Mouse (Mus musculus) forebrain, embryonic 14.5 days (tissue): ENCODE measurements around the gene Zbtb3. TPM values are rescaled to one million over a fixed set of nuclear protein-coding genes. Genes with fewer than 3 reads are reported as not detected.
"Not testable (repeated sequence)": the region's sequence is repeated elsewhere in the genome, so short reads cannot be mapped to it uniquely, and the experiment has no call there.

Source experiments
- ATAC-seq: fragments of 200-750 bp; cut with Nextera tagmentation; 2 replicates; pipeline ENCODE4 v1.8.0; 2017; ENCODE audit warnings: mild to moderate bottlenecking, moderate library complexity
- DNase-seq: peaks from one replicate; pipeline ENCODE4 v3.0.0-alpha.2; 2015; ENCODE audit warnings: low spot score
- H3K27ac ChIP-seq: fragments of 300-500 bp; sonication (generic); 2 replicates; pipeline ENCODE4 v1.5.1; 2014; ENCODE audit warnings: low read depth, mild to moderate bottlenecking, control low read depth, low read length, moderate library complexity
- H3K27me3 ChIP-seq: fragments of 300-500 bp; sonication (generic); replicated peaks from 2 replicates; pipeline ENCODE4 v1.6.1; 2014; ENCODE audit warnings: low read length, control low read depth, mixed read lengths; ENCODE audit not compliant: control insufficient read depth, insufficient read depth
- H3K36me3 ChIP-seq: fragments of 300-500 bp; sonication (generic); 2 replicates; pipeline ENCODE4 v1.6.1; 2014; ENCODE audit warnings: low read length, control low read depth; ENCODE audit not compliant: control insufficient read depth, insufficient read depth
- H3K4me1 ChIP-seq: fragments of 300-500 bp; sonication (generic); 2 replicates; pipeline ENCODE4 v1.6.1; 2014; ENCODE audit warnings: antibody characterized with exemption, low read length, control low read depth; ENCODE audit not compliant: control insufficient read depth, insufficient read depth
- H3K4me2 ChIP-seq: fragments of 300-500 bp; sonication (generic); 2 replicates; pipeline ENCODE4 v1.6.1; 2014; ENCODE audit warnings: mild to moderate bottlenecking, control low read depth, low read length
- H3K4me3 ChIP-seq: fragments of 300-500 bp; sonication (generic); 2 replicates; pipeline ENCODE4 v1.5.1; 2014; ENCODE audit warnings: low read depth, low read length, control low read depth
- H3K9ac ChIP-seq: fragments of 300-500 bp; sonication (generic); 2 replicates; pipeline ENCODE4 v1.6.1; 2014; ENCODE audit warnings: mild to moderate bottlenecking, low read length, control low read depth, moderate library complexity
- H3K9me3 ChIP-seq: fragments of 300-500 bp; sonication (generic); replicated peaks from 2 replicates; pipeline ENCODE4 v1.6.1; 2016; ENCODE audit warnings: low read length, control low read depth, mixed read lengths; ENCODE audit not compliant: control insufficient read depth
- WGBS: fragments of 180-500 bp; shearing (Covaris S2); extraction: QIAGEN DNeasy Blood & Tissue Kit; methylation state at CpG from one replicate; pipeline ENCODE4 v1.1.7; 2014; 5-methylcytosine and 5-hydroxymethylcytosine counted together
- polyA plus RNA-seq: library from polyadenylated mRNA; unstranded; fragments of >200 nt; fragmentation: Nextera tagmentation; extraction: Ambion mirVana; gene quantifications from 2 replicates; pipeline ENCODE4 v1.2.1, GENCODE M21; 2014

Zbtb3 gene
- polyA plus RNA-seq, 1 experiment from 2014 or later: 9.7 TPM

DNA sequence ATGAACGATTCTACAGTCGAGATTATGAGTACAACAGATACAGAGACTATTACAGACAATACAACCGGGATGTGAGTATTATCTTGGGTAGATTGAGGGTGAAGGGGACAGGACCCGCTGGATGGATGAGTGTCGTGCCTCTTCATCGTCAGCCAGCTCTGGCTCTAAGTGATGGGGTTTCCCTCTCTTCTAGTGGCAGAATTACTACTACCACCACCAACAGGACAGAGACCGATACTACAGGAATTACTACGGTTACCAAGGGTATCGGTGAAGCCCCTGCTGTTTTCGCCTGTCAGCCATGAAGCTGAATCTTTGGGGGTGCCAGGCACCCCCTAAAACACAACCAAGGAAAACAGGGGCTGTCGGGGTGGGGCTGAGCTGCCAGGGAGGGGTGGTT, 28.9 kb downstream of the Zbtb3 start:
- 84% methylated on average over 11 of the region's 11 CpGs for WGBS
- H3K36me3 ChIP-seq: peaks cover 94% of the 10 kb centered on the region
- no peak overlapping the region for H3K4me3 ChIP-seq
- ATAC-seq (no peak), DNase-seq (no peak)
- no peak overlapping the region for H3K27ac ChIP-seq
- H3K9me3 ChIP-seq: no peaks in the 10 kb centered on the region
- H3K4me2 ChIP-seq: no peak overlapping the region
- no peaks in the 10 kb centered on the region for H3K27me3 ChIP-seq
- no peaks in the 10 kb centered on the region for H3K4me1 ChIP-seq
- H3K9ac ChIP-seq: no peak overlapping the region

DNA sequence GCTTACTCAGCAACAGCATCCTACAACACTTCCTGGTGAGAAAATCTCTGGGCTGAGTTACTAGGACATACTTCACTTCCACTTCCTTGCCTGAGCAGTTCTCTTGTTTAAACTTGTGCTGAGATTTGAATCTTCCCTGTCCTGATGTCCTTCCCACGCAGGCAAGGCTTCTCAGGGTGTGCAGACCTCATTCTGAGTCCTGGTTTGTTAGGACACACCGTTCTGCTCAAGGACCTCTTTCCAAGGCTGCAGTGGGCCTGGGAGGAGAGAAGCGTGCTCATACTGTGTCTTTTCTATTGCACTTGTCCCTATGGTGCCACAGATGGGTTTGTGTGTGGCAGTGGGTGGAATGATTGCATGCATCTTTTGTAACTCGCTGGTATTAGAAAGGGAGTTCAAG, 30.6 kb downstream of the Zbtb3 start:
- no peak for ATAC-seq
- H3K4me3 ChIP-seq: no peak overlapping the region
- DNase-seq: no peak
- no peaks in the 10 kb centered on the region for H3K9me3 ChIP-seq
- peaks cover 4% of the 10 kb centered on the region; the same call in 1 of the 2 replicates for H3K4me1 ChIP-seq
- no peak overlapping the region for H3K9ac ChIP-seq
- H3K4me2 ChIP-seq: no peak overlapping the region
- no peaks in the 10 kb centered on the region for H3K27me3 ChIP-seq
- 89% methylated on average over 4 of the region's 4 CpGs for WGBS
- H3K36me3 ChIP-seq: peaks cover 79% of the 10 kb centered on the region
- no peak overlapping the region for H3K27ac ChIP-seq

DNA sequence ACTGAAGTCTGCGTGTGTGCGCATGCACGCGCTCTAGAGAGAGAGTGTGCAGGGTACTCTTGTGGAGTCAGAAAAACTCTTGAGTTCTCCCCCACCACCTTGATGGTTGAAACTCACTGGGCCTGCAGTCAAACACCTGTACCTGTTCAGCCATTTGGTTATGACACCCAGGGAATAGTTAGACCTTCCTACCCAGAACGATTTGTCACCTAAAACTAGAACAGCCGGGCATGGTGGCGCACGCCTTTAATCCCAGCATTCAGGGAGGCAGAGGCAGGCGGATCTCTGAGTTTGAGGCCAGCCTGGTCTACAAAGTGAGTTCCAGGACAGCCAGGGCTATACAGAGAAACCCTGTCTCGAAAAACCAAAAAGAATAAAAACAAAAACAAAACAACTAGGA, 34.0 kb downstream of the Zbtb3 start:
- H3K4me2 ChIP-seq, ATAC-seq, H3K4me3 ChIP-seq, DNase-seq, H3K9ac ChIP-seq, H3K9me3 ChIP-seq, H3K27me3 ChIP-seq: not testable (repeated sequence)
- H3K36me3 ChIP-seq: peaks cover 49% of the 10 kb centered on the region
- peaks cover 15% of the 10 kb centered on the region for H3K4me1 ChIP-seq
- 0 out of 2 replicates have a peak overlapping the region, but pooled peaks have one; percentile 5 for H3K27ac ChIP-seq
- WGBS: 98% methylated on average over 10 of the region's 10 CpGs

DNA sequence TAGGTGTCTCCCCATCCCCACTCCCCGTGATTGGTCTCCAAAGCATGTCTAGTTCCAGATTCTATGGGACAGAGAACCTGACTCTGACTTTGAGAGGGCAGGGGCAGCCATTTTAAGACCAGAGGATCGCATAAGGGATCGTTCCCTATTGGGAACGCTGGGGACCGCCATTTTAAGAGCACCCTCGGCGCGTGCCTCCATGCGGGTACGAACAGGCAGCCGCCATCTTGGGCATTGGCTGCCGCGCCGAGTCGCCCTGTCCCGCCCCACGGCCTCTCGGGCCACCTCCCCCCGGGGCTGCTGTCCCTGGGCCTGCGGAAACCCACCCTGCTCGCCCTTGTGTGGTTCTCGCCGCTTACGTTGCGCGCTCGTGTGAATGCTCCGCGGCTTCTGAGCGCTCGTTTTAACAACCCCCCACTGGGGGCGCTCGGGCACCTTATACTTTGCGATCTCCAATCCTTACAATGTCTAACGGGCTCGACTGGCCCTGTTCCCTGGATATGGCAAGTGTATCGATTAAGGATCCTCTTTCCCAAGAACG, 35.0 kb downstream of the Zbtb3 start, which contains the start of gene Bscl2:
Gene Bscl2 (plus strand): TSS at position 217 of the 541 bp plus-strand sequence.
- under 1% methylated on average over 38 of the region's 38 CpGs for WGBS
- Histone ChIP-seq H3K4me2 (peak within 1 kb of the TSS; percentile 64), H3K27me3 (no peaks in the 10 kb centered on the region)

DNA sequence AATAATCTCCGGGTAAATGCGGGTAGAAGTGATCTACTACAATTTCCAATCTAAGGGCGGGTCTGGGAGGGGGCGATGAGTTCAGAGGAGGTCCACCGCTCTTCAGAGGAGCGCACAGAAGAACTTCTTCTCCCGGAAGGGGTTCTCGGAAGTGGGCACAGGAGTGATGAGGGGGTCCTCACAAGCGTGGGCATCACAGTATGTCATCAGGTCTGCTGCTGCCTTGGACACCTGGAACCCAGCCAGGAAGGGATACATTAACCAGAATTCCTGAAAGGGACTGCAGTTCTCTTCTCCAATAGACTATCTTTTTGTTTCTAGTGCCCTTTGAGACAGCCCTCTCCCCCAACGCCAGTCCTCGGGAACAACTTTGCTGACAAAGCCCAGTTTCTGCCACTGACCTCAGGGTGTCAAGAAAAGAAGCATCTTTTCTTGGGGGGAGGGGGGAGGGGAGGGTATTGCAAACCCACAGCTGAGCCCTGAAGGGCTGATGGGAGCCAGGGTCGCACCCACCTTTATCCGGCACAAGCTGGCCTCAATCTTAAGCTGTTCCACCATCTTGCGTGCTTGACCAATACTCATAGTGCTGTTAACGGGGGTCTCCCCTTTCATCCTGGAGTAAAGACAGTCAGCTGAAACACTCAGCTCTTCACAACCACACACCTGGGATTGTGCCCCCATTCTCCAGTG, 35.8 kb downstream of the Zbtb3 start:
- ATAC-seq: no peak
- peak overlapping the region; percentile 98 for H3K27ac ChIP-seq

More for the DNA sequence above, 35.0 kb downstream of the Zbtb3 start, which contains the start of gene Bscl2:
- H3K9ac ChIP-seq: peak within 1 kb of the TSS; percentile 89
- peak; percentile 93 for DNase-seq
- peak; percentile 71 for ATAC-seq
- peak within 1 kb of the TSS; percentile 98 for H3K27ac ChIP-seq
- H3K4me3 ChIP-seq: peak within 1 kb of the TSS; percentile 61
- H3K9me3 ChIP-seq: no peaks in the 10 kb centered on the region
- peaks cover 44% of the 10 kb centered on the region for H3K36me3 ChIP-seq
- H3K4me1 ChIP-seq: peaks cover 15% of the 10 kb centered on the region

DNA sequence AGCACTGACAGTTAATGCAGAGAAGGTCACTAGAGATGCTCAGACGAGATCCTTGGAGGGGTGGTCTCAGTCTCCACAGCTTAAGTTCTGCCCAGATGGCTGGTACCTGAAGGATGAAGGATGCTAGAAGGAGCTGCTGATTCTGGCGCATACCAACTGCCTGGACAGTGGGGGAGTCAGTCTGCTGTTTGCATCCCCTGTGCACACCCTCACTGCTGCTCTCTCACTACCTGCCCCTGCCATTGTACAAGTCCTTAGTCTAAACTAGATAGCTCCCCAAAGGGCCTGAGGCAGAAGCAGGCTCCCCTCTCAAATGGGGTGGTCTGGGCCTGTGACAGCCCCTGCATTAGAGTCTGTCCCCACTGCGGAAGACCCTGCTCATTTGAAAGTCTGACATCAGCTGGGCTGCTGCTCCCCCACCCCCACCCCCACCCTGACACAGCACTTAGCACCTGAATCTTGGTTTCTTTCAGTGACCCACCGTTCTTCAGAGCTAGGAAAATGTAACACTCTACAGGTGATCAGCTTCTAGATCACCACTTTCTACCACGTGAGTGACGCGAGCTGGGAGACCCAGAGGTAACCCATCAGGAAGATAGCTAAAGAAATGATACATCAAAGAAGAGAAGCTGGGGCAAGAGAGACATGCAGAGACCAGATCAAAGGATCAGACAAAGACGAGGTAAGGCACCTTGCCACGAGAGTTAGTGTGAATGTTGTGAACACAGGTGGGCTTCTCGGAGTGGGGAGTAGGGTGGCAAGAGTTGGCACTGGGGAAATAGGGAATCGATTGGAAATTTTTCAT, 37.0 kb downstream of the Zbtb3 start, which contains the start of gene Gng3:
Gene Gng3 (minus strand): TSS at position 92 of the 805 bp plus-strand sequence.
- Histone ChIP-seq H3K36me3 (peaks cover 39% of the 10 kb centered on the region), H3K27ac (peak within 1 kb of the TSS; percentile 98), H3K4me1 (peaks cover 15% of the 10 kb centered on the region), H3K9me3 (no peaks in the 10 kb centered on the region), H3K9ac (peak within 1 kb of the TSS; percentile 89), H3K27me3 (no peaks in the 10 kb centered on the region), H3K4me3 (peak within 1 kb of the TSS; percentile 61), H3K4me2 (peak within 1 kb of the TSS; percentile 64)
- WGBS: 35% methylated on average over 11 of the region's 11 CpGs
- ATAC-seq: peak; percentile 84
- peak; percentile 91 for DNase-seq

More for the DNA sequence above, 35.8 kb downstream of the Zbtb3 start:
- Histone ChIP-seq H3K4me1 (peaks cover 15% of the 10 kb centered on the region), H3K4me2 (peak overlapping the region; percentile 64), H3K9me3 (no peaks in the 10 kb centered on the region), H3K4me3 (peak overlapping the region; percentile 61), H3K9ac (peak overlapping the region; percentile 89), H3K36me3 (peaks cover 41% of the 10 kb centered on the region), H3K27me3 (no peaks in the 10 kb centered on the region)
- 10% methylated on average over 15 of the region's 15 CpGs for WGBS
- DNase-seq: peak; percentile 54

DNA sequence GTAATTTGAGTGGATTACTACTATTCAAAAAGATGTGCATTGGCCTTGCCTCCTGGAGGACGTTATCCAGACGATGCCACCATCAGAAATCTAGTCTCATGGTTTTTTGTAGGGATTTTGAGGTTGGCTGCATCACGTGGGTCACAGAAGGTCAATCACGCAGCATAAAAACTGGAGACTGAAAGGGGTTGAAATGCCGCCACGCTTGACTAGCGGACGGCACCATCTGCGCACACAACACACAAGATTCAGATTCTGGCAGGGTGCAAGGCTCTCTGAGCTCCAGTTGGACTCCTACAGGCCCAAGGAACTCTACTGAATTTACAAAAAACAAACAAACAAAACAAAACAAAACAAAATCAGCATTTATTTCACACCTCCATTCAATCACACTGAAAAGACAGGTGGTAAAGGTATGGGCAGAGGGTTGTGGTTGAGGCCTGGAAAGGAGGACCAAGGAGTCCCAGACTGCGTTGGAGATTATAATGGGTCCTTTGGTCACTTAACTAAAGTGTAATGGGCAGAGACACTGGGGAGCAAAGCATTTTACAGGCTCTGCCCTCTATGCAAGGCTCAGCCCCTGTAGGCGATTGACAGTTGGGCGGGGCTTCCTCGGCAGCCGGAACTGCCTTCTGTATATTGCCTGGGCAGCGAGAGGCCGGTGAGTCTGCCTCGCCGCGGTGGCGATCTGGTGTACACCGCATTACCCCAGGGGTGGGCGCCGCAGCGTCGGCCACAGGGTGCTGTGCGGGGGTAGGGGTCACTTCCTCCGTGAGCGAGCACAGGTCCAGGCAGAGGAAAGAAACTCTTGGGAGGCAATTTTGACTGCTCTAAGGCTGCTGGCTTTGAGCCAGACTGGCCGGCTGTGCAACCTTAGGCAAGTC, 37.8 kb downstream of the Zbtb3 start:
- Histone ChIP-seq H3K9me3 (no peaks in the 10 kb centered on the region), H3K4me2 (peak overlapping the region; percentile 64), H3K4me1 (peaks cover 15% of the 10 kb centered on the region), H3K36me3 (peaks cover 35% of the 10 kb centered on the region), H3K4me3 (peak overlapping the region; percentile 61), H3K27ac (peak overlapping the region; percentile 98; the same call in 1 of the 2 replicates), H3K9ac (peak overlapping the region; percentile 89), H3K27me3 (no peaks in the 10 kb centered on the region)
- DNase-seq (peak; percentile 74), ATAC-seq (peak; percentile 38)
- WGBS: 14% methylated on average over 29 of the region's 29 CpGs

DNA sequence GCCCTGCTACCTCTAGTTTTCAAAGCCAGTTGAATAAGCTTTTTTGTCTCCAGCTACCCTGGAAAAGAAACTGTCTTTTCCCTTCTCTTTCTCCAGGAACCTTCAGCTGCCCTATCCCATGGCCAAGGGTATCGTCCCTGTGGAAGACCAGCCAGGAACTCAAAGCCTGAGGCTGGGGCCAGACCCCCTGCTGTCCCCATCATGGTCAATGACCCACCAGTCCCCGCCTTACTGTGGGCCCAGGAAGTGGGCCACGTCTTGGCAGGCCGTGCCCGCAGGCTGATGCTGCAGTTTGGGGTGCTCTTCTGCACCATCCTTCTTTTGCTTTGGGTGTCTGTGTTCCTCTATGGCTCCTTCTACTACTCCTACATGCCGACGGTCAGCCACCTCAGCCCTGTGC, 38.7 kb downstream of the Zbtb3 start:
- Histone ChIP-seq H3K27ac (no peak overlapping the region), H3K4me1 (peaks cover 15% of the 10 kb centered on the region), H3K9me3 (no peaks in the 10 kb centered on the region), H3K36me3 (peaks cover 39% of the 10 kb centered on the region), H3K27me3 (no peaks in the 10 kb centered on the region), H3K9ac (peak overlapping the region; percentile 89), H3K4me3 (peak overlapping the region; percentile 61; the same call in 1 of the 2 replicates), H3K4me2 (peak overlapping the region; percentile 64)
- DNase-seq (no peak), ATAC-seq (no peak)
- 90% methylated on average over 7 of the region's 7 CpGs for WGBS
